Mouse (Mus musculus): ENCODE results near the gene Gm3839. TPM values are rescaled to one million over a fixed set of nuclear protein-coding genes. Genes with fewer than 3 reads are reported as not detected.
"Not testable (repeated sequence)": the region's sequence is repeated elsewhere in the genome, so short reads cannot be mapped to it uniquely, and the experiment has no call there.

Gene Gm3839
- 1.4 and 1.6 TPM in 2 replicates for polyA plus RNA-seq (2015; fragmentation: Nextera tagmentation; extraction: Ambion mirVana)

DNA sequence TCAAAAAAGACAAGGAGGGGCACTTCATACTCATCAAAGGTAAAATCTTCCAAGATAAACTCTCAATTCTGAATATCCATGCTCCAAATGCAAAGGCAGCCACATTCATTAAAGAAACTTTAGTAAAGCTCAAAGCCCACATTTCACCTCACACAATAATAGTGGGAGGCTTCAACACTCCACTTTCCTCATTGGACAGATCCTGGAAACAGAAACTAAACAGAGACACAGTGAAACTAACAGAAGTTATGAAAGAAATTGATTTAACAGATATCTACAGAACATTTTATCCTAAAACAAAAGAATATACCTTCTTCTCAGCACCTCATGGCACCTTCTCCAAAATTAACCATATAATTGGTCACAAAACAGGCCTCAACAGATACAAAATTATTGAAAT, at the start of gene Gm3839:
Gene Gm3839, minus strand, starts transcription at position 101 of the 400 bp plus-strand sequence.
- not testable (repeated sequence) for H3K4me1 ChIP-seq; H3K27ac ChIP-seq; H3K27me3 ChIP-seq; H3K9ac ChIP-seq; ATAC-seq (ENCODE audit: insufficient number of reproducible peaks, insufficient read depth, low FRiP score, low TSS enrichment, low read depth); H3K4me3 ChIP-seq; H3K9me3 ChIP-seq; H3K36me3 ChIP-seq; H3K4me2 ChIP-seq

DNA sequence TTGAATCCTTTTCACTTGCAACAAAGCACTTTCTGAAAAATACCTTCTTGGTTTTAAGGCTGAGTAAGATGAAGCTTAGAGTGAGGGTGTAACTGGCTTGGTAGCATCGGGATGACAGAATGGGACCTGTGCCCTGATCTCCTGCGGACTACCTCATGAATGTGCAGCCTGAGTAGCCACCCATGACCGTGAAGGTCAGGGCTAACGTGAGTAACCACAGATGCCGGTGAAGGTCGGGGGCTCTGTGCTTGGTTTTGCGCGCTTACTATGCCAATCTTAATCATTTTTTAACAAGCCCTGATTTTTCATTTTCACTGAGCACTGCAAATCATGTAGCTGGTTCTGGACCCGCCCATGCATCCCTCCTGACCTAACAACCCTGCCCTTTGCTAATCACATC, 49.1 kb upstream of the Gm3839 start:
- Histone ChIP-seq H3K27ac (no peak overlapping the region), H3K9ac (no peak overlapping the region), H3K4me1 (no peaks in the 10 kb centered on the region), H3K4me3 (no peak overlapping the region), H3K9me3 (no peaks in the 10 kb centered on the region), H3K27me3 (no peaks in the 10 kb centered on the region), H3K36me3 (no peaks in the 10 kb centered on the region), H3K4me2 (no peak overlapping the region)
- 76% methylated on average over 9 of the region's 9 CpGs for WGBS
- no peak for ATAC-seq (ENCODE audit: insufficient number of reproducible peaks, insufficient read depth, low FRiP score, low TSS enrichment, low read depth)

DNA sequence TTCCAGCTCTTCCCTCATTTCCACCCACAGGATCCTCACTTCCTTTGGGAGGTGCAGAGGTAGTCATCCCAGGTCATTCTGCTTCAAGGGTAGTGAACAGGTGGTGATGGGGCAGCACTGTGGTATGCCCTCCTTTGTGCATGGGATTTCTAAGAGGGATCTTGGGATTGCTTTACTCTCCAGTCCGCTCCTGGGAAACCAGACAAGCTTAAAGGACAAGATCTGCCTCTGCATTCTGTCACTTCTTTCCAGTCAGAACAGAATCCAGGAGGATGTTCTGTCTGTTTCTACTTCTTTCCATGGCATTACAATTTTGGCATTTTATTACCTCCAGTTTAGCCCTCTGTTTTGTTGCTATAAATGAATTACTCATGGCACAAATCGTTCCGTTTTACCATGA, 21.3 kb upstream of the Gm3839 start:
- H3K9ac ChIP-seq = no peak overlapping the region
- no peaks in the 10 kb centered on the region for H3K4me1 ChIP-seq
- no peak overlapping the region for H3K4me3 ChIP-seq
- H3K27me3 ChIP-seq = no peaks in the 10 kb centered on the region
- H3K9me3 ChIP-seq = no peaks in the 10 kb centered on the region
- WGBS = 85% methylated on average over 3 of the region's 3 CpGs
- no peaks in the 10 kb centered on the region for H3K36me3 ChIP-seq
- no peak for ATAC-seq (ENCODE audit: insufficient number of reproducible peaks, insufficient read depth, low FRiP score, low TSS enrichment, low read depth)
- H3K4me2 ChIP-seq = no peak overlapping the region
- H3K27ac ChIP-seq = no peak overlapping the region

DNA sequence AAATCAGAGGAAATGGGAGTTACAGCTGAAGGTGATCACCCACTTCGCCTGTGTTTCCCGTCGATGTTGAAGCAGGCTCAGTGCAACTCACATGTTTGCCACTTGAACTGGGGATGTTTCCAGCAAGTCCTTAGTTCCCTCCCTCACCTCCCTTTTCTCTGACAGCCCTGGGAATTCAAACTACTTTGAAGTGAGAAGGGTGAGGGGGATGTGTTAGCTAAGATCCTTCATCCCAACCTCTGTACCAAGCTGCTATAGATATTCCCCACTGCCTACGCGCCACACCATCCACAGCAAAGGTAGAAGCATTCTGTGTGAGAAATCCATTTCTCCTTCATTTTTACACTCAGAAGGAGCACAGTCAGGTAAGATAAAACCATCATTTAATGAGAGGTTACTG, 18.7 kb upstream of the Gm3839 start:
- no peak overlapping the region for H3K4me3 ChIP-seq
- H3K9ac ChIP-seq = no peak overlapping the region
- WGBS = 77% methylated on average over 5 of the region's 5 CpGs
- no peaks in the 10 kb centered on the region for H3K4me1 ChIP-seq
- H3K9me3 ChIP-seq = no peaks in the 10 kb centered on the region
- ATAC-seq (ENCODE audit: insufficient number of reproducible peaks, insufficient read depth, low FRiP score, low TSS enrichment, low read depth) = no peak
- no peaks in the 10 kb centered on the region for H3K36me3 ChIP-seq
- no peak overlapping the region for H3K27ac ChIP-seq
- no peaks in the 10 kb centered on the region for H3K27me3 ChIP-seq
- no peak overlapping the region for H3K4me2 ChIP-seq

DNA sequence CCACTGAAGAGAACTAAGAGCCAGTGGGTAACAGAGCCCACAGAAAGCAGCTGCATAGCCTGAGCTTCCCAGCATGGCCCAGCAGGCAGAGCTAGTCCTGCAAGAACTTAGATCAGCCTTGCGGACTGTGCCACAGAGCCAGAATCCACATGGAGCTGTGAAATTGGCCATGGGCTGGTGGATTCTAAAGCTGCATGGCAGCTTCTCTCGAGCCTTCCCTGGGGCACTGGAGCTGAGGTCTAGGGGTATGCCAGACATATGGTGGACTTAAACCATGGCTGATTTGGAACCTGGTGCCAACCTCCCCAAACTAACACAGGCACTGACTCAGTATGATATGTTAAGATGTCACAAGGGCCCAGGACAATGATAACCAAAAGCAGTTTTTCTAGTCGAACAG, 10.4 kb downstream of the Gm3839 start:
- WGBS = 77% methylated on average over 3 of the region's 3 CpGs
- Histone ChIP-seq H3K4me2 (no peak overlapping the region), H3K27ac (no peak overlapping the region), H3K4me3 (no peak overlapping the region), H3K9ac (no peak overlapping the region), H3K27me3 (no peaks in the 10 kb centered on the region), H3K4me1 (no peaks in the 10 kb centered on the region), H3K9me3 (peaks cover 8% of the 10 kb centered on the region; the same call in 1 of the 2 replicates), H3K36me3 (no peaks in the 10 kb centered on the region)
- no peak for ATAC-seq (ENCODE audit: insufficient number of reproducible peaks, insufficient read depth, low FRiP score, low TSS enrichment, low read depth)

DNA sequence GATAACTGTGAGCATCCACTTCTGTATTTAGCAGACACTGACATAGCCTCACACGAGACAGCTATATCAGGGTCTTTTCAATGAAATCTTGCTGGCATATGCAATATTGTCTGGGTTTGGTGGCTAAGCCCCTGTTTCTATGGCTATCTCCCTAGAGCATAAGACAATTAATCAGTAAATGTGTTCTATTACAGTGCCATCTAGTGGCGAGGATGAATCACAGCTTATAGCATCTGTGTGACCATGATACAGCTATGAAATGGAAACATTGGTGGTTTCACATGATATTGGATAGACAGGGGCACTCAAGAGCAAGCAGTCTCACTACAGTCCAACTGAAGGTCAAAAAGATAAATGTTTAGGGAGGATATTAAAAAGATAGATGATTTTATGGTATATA, 26.5 kb downstream of the Gm3839 start:
- Histone ChIP-seq H3K4me2 (no peak overlapping the region), H3K27me3 (no peaks in the 10 kb centered on the region), H3K36me3 (no peaks in the 10 kb centered on the region), H3K4me1 (no peaks in the 10 kb centered on the region), H3K27ac (no peak overlapping the region), H3K9ac (no peak overlapping the region), H3K9me3 (peaks cover 4% of the 10 kb centered on the region), H3K4me3 (no peak overlapping the region)
- ATAC-seq (ENCODE audit: insufficient number of reproducible peaks, insufficient read depth, low FRiP score, low TSS enrichment, low read depth) = no peak
- 53% methylated on average over 2 of the region's 2 CpGs for WGBS

DNA sequence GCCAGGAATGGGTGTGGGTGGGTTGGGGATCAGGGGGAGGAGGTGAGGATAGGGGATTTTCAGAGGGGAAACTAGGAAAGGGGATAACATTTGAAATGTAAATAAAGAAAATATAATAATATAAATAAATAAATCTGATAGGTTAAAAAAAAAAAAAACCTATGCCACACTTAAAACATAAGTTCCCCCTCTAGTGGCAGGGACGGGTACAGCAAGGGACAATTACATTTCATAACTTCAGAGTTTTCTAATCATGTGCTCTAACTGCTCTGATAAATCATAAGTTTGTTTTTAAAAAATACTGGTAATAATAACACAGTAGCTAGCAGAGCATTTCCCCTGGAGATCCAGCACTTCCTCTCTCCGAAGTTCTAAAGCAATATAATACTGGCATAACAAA, 49.4 kb downstream of the Gm3839 start:
- WGBS = 33% methylated on average over 2 of the region's 2 CpGs
- H3K27me3 ChIP-seq = no peaks in the 10 kb centered on the region
- no peak overlapping the region for H3K4me2 ChIP-seq
- no peak for ATAC-seq (ENCODE audit: insufficient number of reproducible peaks, insufficient read depth, low FRiP score, low TSS enrichment, low read depth)
- no peak overlapping the region for H3K27ac ChIP-seq
- H3K9ac ChIP-seq = no peak overlapping the region
- H3K36me3 ChIP-seq = no peaks in the 10 kb centered on the region
- H3K4me3 ChIP-seq = no peak overlapping the region
- H3K4me1 ChIP-seq = no peaks in the 10 kb centered on the region
- H3K9me3 ChIP-seq = no peaks in the 10 kb centered on the region

DNA sequence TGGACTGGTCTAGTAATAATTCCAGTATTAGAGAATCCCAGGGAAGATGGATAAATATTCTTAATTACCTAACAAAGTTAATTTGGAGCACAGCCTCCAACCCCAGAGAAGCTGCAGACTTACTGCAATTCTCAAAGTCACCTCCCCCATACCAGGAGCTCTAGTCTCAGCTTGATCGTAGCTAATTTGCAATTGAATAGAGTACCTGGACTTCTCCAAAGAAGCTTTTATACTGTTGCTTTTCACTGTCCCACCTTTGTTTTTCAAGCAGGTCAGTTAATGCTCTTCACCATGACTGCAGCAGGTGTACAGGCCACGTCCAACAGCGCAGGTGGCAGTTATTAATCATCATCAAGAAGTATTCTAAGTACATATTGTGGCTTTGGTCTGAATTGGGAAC, 68.6 kb downstream of the Gm3839 start:
- H3K27me3 ChIP-seq; H3K4me2 ChIP-seq; ATAC-seq (ENCODE audit: insufficient number of reproducible peaks, insufficient read depth, low FRiP score, low TSS enrichment, low read depth); H3K9ac ChIP-seq; H3K36me3 ChIP-seq; H3K9me3 ChIP-seq; H3K4me3 ChIP-seq; H3K27ac ChIP-seq; H3K4me1 ChIP-seq: not testable (repeated sequence)
- 87% methylated on average over 3 of the region's 3 CpGs for WGBS

DNA sequence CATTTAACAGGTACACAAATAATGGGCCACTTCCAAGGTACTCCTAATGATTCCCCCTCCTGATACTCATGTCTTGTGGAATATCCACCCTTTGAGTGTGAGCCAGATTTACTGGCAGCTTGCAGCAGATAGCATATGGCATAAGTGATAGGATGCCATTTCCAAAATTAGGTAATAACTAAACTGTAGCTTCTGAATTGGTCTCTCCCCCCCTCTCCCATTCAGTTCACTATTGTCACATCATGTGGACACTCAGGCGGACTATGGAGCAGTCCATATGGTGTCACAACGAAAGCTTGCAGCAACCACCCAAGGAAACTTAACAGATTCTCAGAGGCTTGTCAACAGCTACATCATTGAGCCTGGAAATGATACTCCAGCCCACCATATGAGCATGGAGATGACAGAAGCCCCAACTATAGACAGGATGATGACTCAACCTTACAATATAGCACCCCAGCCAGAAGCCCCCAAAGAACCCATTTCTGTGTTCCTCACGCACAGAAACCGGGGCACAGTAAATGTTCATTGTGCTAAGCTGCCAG, 99.3 kb downstream of the Gm3839 start:
- no peak for ATAC-seq (ENCODE audit: insufficient number of reproducible peaks, insufficient read depth, low FRiP score, low TSS enrichment, low read depth)
- H3K27ac ChIP-seq = no peak overlapping the region
- WGBS = 87% methylated on average over 4 of the region's 4 CpGs

DNA sequence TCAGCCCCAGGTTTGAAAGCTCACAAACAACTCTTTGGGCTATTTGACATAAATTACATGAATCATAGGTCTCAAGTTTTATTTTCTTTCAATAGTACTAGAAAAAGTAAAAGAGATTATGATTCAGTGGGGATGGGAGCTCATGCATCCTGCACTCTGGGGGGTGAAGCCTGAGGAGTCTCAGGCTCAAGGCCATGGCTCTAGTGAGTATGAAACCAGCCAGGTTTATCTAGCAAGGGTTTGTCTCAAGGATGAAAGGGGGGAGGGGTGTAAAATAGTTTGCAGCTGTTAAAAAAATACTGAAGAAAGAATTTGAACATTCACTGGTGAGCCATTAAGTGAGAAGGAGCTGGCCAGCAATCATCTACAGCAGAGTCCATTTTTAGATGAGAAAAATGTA, 108.5 kb downstream of the Gm3839 start:
- ATAC-seq (ENCODE audit: insufficient number of reproducible peaks, insufficient read depth, low FRiP score, low TSS enrichment, low read depth) = no peak
- H3K4me3 ChIP-seq = no peak overlapping the region

More for the DNA sequence above, 99.3 kb downstream of the Gm3839 start:
- no peaks in the 10 kb centered on the region for H3K27me3 ChIP-seq
- no peak overlapping the region for H3K4me3 ChIP-seq
- H3K36me3 ChIP-seq = no peaks in the 10 kb centered on the region
- H3K9me3 ChIP-seq = no peaks in the 10 kb centered on the region
- no peak overlapping the region for H3K9ac ChIP-seq
- H3K4me2 ChIP-seq = no peak overlapping the region
- H3K4me1 ChIP-seq = no peaks in the 10 kb centered on the region

DNA sequence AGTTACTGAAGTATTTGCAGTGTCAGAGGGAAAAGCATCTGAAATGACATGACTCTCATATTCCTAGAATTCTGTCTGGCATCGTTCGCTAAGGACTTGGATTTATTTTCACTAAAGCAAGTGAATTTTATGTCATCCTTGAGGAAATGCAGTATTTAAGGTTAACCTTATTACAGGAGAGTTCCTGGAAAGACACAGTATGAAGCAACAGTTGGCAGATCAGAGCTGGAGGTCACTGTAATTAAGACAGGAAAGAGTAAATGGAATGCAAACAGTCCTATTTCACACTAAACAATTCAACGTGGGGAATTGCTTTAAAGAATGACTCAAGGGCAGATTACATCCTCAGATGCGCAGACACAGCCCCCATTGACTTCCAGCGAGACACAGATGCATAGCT, 112.0 kb downstream of the Gm3839 start:
- Histone ChIP-seq H3K36me3 (no peaks in the 10 kb centered on the region), H3K27me3 (no peaks in the 10 kb centered on the region), H3K4me1 (no peaks in the 10 kb centered on the region), H3K27ac (no peak overlapping the region), H3K4me3 (no peak overlapping the region), H3K9ac (no peak overlapping the region), H3K9me3 (no peaks in the 10 kb centered on the region), H3K4me2 (no peak overlapping the region)
- ATAC-seq (ENCODE audit: insufficient number of reproducible peaks, insufficient read depth, low FRiP score, low TSS enrichment, low read depth) = no peak
- 20% methylated on average over 5 of the region's 5 CpGs for WGBS

More for the DNA sequence above, 108.5 kb downstream of the Gm3839 start:
- H3K4me2 ChIP-seq = no peak overlapping the region
- 0 out of 2 replicates have a peak, but pooled peaks cover 3% of the 10 kb centered on the region for H3K4me1 ChIP-seq
- H3K36me3 ChIP-seq = no peaks in the 10 kb centered on the region
- H3K9ac ChIP-seq = no peak overlapping the region
- H3K9me3 ChIP-seq = no peaks in the 10 kb centered on the region
- H3K27ac ChIP-seq = no peak overlapping the region
- H3K27me3 ChIP-seq = no peaks in the 10 kb centered on the region

DNA sequence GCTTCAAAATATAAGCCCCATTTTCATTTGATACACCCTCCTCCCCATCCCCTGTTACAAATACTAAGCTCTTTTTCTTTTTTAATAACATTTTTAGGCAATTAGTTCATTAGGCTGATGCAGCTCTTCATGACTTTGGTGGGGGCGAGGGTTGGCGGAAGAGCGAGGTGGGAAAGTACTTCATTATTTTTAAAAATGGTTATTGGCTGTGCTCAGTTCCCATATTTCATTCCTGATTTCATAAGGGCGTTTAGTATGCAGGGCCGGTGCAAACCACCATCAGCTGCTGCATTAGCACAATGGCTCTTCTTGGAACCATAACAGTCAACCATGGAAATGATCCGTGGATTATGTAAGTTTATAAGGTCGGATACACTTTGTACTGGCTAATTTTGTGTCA, 124.4 kb downstream of the Gm3839 start:
- no peaks in the 10 kb centered on the region for H3K4me1 ChIP-seq
- H3K27ac ChIP-seq = no peak overlapping the region
- H3K9ac ChIP-seq = no peak overlapping the region
- no peak overlapping the region for H3K4me3 ChIP-seq
- no peak for ATAC-seq (ENCODE audit: insufficient number of reproducible peaks, insufficient read depth, low FRiP score, low TSS enrichment, low read depth)
- WGBS = 84% methylated on average over 7 of the region's 7 CpGs
- H3K36me3 ChIP-seq = no peaks in the 10 kb centered on the region
- no peak overlapping the region for H3K4me2 ChIP-seq
- H3K27me3 ChIP-seq = no peaks in the 10 kb centered on the region
- H3K9me3 ChIP-seq = 0 out of 2 replicates have a peak, but pooled peaks cover 4% of the 10 kb centered on the region
